Mouse (Mus musculus) stomach, postnatal 0 days (tissue): ENCODE measurements around the gene Tcf7. TPM values are rescaled to one million over a fixed set of nuclear protein-coding genes. Genes with fewer than 3 reads are reported as not detected.

ENCODE experiments used
- ATAC-seq: fragments of 200-750 bp; cut with Nextera tagmentation; 2 replicates; pipeline ENCODE4 v1.8.0; 2017; ENCODE audit not compliant: low FRiP score, low TSS enrichment
- DNase-seq: peaks from one replicate; pipeline ENCODE4 v3.0.0-alpha.2; 2016; ENCODE audit warnings: low spot score
- H3K27ac ChIP-seq: fragments of 300-500 bp; sonication (generic); replicated peaks from 2 replicates; pipeline ENCODE4 v1.5.1; 2014; ENCODE audit warnings: mild to moderate bottlenecking, control low read depth
- H3K27me3 ChIP-seq: fragments of 300-500 bp; sonication (generic); 2 replicates; pipeline ENCODE4 v1.6.1; 2014; ENCODE audit warnings: low read length; ENCODE audit not compliant: control insufficient read depth, insufficient read depth
- H3K36me3 ChIP-seq: fragments of 300-500 bp; sonication (generic); 2 replicates; pipeline ENCODE4 v1.6.1; 2014; ENCODE audit warnings: low read length, mixed read lengths; ENCODE audit not compliant: control insufficient read depth, insufficient read depth
- H3K4me1 ChIP-seq: fragments of 300-500 bp; sonication (generic); replicated peaks from 2 replicates; pipeline ENCODE4 v1.6.1; 2014; ENCODE audit warnings: antibody characterized with exemption; ENCODE audit not compliant: control insufficient read depth, insufficient read depth
- H3K4me2 ChIP-seq: fragments of 300-500 bp; sonication (generic); replicated peaks from 2 replicates; pipeline ENCODE4 v1.6.1; 2014; ENCODE audit warnings: low read depth, mild to moderate bottlenecking, control low read depth, moderate library complexity
- H3K4me3 ChIP-seq: fragments of 300-500 bp; sonication (generic); 2 replicates; pipeline ENCODE4 v1.5.1; 2014; ENCODE audit warnings: low read depth, low read length, control low read depth
- H3K9ac ChIP-seq: fragments of 300-500 bp; sonication (generic); 2 replicates; pipeline ENCODE4 v1.6.1; 2014; ENCODE audit warnings: mild to moderate bottlenecking, low read length, control low read depth, mixed read lengths
- H3K9me3 ChIP-seq: fragments of 300-500 bp; sonication (generic); 2 replicates; pipeline ENCODE4 v1.6.1; 2016; ENCODE audit warnings: low read length; ENCODE audit not compliant: control insufficient read depth
- CTCF ChIP-seq: IDR thresholded peaks from 2 replicates; pipeline ENCODE4 v1.5.1; 2016; ENCODE audit warnings: antibody characterized with exemption, low read depth, mild to moderate bottlenecking, moderate library complexity
- EP300 ChIP-seq: optimal IDR thresholded peaks from 2 replicates; pipeline ENCODE3; 2016; ENCODE audit warnings: antibody characterized with exemption
- WGBS: fragments of 180-500 bp; shearing (Covaris S2); extraction: QIAGEN DNeasy Blood & Tissue Kit; methylation state at CpG from one replicate; pipeline ENCODE4 v1.1.7; 2014; 5-methylcytosine and 5-hydroxymethylcytosine counted together
- polyA plus RNA-seq: library from polyadenylated mRNA; unstranded; fragments of >200 nt; fragmentation: Nextera tagmentation; extraction: Ambion mirVana; gene quantifications from 2 replicates; pipeline ENCODE4 v1.2.1, GENCODE M21; 2015

Tcf7 gene
- polyA plus RNA-seq, 1 experiment from 2014 or later = 3.6 TPM

DNA sequence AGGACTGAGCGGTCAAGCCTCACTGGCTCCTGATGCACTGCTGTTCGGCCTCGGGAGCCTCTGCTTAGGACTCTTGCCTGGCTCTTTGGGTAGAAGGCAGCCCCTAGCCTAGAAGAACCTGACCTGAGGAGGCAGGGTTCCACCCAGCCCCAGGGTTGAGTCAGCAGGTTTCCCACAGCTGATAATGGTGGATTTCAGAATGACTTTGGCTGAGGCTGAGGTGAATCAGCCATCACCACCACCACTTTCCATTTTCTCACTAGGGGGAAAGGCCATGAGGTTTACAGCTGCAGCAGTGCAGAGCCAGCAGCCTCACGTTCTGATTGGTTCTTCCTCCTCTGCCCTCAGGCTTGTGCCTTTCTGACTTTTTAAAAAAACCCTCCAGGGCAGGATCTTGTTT, 21.9 kb downstream of the Tcf7 start:
- TF ChIP-seq EP300 = no peak
- no peak for TF ChIP-seq CTCF
- H3K27ac ChIP-seq = no peak overlapping the region
- 81% methylated on average over 4 of the region's 4 CpGs for WGBS
- 0 out of 2 replicates have a peak, but pooled peaks cover 2% of the 10 kb centered on the region for H3K36me3 ChIP-seq
- H3K4me2 ChIP-seq = no peak overlapping the region
- H3K9ac ChIP-seq = no peak overlapping the region
- no peaks in the 10 kb centered on the region for H3K9me3 ChIP-seq
- H3K4me3 ChIP-seq = no peak overlapping the region
- DNase-seq (no peak), ATAC-seq (no peak)
- H3K27me3 ChIP-seq = no peaks in the 10 kb centered on the region
- no peaks in the 10 kb centered on the region for H3K4me1 ChIP-seq

DNA sequence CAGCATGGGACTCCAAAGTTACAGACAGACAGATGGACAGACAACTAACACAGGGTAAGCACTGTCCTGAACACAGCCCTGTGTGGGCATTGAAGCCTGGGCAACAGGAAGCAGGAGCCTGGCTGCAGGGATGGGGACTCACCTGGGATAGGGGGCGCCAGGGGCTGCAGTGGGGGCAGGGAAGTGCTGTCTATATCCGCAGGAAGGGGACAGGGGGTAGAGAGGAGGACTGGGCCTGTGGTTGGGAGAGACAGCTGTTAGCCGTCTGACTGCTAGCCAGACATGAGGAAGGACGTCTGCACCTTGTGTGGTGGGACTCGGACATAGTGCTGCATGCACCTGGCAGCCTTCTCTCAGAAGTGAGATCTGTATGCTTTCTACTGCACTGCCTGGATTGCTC, 24.1 kb downstream of the Tcf7 start:
- H3K27me3 ChIP-seq = no peaks in the 10 kb centered on the region
- no peak for TF ChIP-seq EP300
- TF ChIP-seq CTCF = no peak
- H3K4me3 ChIP-seq = no peak overlapping the region
- no peaks in the 10 kb centered on the region for H3K4me1 ChIP-seq
- H3K9me3 ChIP-seq = no peaks in the 10 kb centered on the region
- H3K4me2 ChIP-seq = no peak overlapping the region
- WGBS = 59% methylated on average over 5 of the region's 5 CpGs
- H3K9ac ChIP-seq = no peak overlapping the region
- DNase-seq = no peak
- 0 out of 2 replicates have a peak, but pooled peaks cover 2% of the 10 kb centered on the region for H3K36me3 ChIP-seq
- ATAC-seq = no peak
- no peak overlapping the region for H3K27ac ChIP-seq

DNA sequence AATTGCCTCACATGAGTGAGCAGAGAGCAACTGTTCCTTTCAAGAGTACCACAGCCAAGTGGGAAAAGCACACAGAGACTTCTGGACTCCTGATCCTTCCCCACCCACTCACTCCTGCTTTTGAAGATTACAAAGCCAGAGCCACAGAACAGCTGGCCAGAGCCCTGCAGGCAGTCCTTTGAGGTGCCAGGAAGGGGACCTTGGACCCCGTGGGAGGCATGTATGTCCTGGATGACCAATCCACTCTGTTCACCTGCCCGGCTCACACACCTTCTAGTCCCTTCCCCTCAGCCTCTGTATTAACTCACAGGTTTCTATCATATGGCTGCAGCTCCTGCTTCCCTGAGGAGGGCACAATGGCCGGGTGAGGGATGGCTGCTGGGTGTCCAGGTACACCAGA, 25.4 kb downstream of the Tcf7 start:
- Histone ChIP-seq H3K4me1 (no peaks in the 10 kb centered on the region), H3K4me3 (no peak overlapping the region), H3K27ac (no peak overlapping the region), H3K9me3 (no peaks in the 10 kb centered on the region), H3K36me3 (0 out of 2 replicates have a peak, but pooled peaks cover 2% of the 10 kb centered on the region), H3K27me3 (no peaks in the 10 kb centered on the region), H3K4me2 (no peak overlapping the region), H3K9ac (no peak overlapping the region)
- ATAC-seq = no peak
- WGBS = 82% methylated on average over 3 of the region's 3 CpGs
- no peak for DNase-seq
- TF ChIP-seq CTCF (no peak), EP300 (no peak)

DNA sequence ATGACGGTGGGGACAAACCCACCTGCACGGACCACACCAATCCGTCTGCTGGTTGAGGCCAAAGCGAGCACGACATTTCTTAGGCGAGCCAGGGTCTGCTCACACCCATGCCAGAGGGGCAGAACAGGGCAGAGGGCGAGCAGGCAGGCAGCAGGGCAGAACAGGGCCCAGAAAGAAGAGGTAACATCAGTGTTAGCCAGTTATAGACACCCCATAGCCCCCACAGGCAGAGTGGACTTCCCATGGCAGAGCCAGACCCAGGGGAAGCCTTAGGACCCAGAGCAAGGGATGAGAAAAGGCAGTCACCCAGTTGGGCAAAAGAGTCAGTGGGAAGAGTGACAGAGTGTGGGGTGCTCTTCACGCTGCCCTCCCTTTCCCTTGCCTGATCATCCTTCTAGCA, 27.7 kb downstream of the Tcf7 start:
- Histone ChIP-seq H3K4me1 (no peaks in the 10 kb centered on the region), H3K36me3 (no peaks in the 10 kb centered on the region; the same call in 1 of the 2 replicates), H3K9me3 (no peaks in the 10 kb centered on the region), H3K4me3 (no peak overlapping the region), H3K27me3 (no peaks in the 10 kb centered on the region), H3K27ac (no peak overlapping the region), H3K9ac (no peak overlapping the region), H3K4me2 (no peak overlapping the region)
- TF ChIP-seq EP300 = no peak
- WGBS = 93% methylated on average over 8 of the region's 8 CpGs
- ATAC-seq (no peak), DNase-seq (no peak)

DNA sequence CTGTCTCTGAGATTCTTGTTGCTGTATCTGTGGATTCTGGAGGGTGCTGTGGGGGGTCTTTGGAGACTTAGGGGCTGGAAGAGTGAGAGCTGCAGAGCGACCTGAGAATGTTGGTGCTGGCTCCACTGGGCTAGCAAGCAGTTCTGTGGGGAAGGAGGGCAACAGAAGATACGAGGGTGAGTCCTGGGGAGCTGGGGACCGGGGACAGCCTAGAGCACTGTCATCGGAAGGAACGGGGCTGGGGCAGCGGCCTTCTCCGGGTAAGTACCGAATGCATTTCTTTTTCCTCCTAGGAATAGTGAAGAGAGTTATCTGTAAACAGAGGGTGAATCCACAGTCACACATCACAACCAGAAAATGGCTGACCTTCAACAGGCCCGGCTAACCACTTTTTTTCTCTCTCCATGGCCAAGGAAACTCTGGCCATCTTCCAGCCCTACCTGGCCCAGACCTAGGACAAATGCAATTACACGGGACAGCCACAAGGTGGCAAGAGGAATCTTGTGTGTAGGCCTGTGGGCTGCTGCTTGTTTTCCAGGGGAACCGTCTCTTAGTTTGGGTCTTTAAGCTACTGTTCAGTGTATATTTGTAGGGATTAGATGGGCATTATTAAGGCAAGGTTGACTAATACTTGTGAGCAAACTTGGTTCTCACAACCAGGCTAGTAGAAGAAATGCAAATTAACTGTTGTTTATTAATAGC, 29.0 kb downstream of the Tcf7 start:
- no peaks in the 10 kb centered on the region for H3K4me1 ChIP-seq
- 62% methylated on average over 11 of the region's 11 CpGs for WGBS
- TF ChIP-seq CTCF = peak; percentile 93
- no peak for TF ChIP-seq EP300
- H3K27me3 ChIP-seq = no peaks in the 10 kb centered on the region
- H3K27ac ChIP-seq = no peak overlapping the region
- DNase-seq = peak; percentile 75
- H3K4me3 ChIP-seq = no peak overlapping the region
- no peaks in the 10 kb centered on the region for H3K9me3 ChIP-seq
- H3K4me2 ChIP-seq = no peak overlapping the region
- no peaks in the 10 kb centered on the region; the same call in 1 of the 2 replicates for H3K36me3 ChIP-seq
- H3K9ac ChIP-seq = no peak overlapping the region
- ATAC-seq = peak; percentile 73

DNA sequence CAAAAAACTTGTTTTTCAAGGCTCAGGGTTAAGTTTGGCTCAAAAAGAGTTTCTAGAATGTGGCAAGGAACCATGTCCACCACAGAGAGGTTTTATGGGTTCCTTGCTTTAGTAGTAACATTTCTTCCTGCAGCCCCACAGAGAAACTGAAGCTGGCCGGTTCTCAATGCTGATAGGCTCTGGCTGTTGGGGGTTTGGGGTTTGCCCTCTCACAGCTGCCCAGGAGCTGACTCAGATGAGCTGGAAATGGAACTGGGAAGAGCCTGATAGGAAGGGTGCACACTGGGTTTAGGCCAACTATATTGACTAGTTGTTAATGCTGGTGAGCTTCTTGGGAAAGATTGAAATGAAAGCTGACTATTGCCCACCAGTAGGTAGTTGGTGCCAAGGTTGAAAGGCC, 30.1 kb downstream of the Tcf7 start:
- Histone ChIP-seq H3K4me2 (no peak overlapping the region), H3K4me3 (no peak overlapping the region), H3K9ac (no peak overlapping the region), H3K4me1 (no peaks in the 10 kb centered on the region), H3K9me3 (no peaks in the 10 kb centered on the region), H3K27me3 (no peaks in the 10 kb centered on the region), H3K27ac (peak overlapping the region; percentile 61), H3K36me3 (no peaks in the 10 kb centered on the region; the same call in 1 of the 2 replicates)
- ATAC-seq (no peak), DNase-seq (no peak)
- TF ChIP-seq EP300 (no peak), CTCF (no peak)
- 45% methylated on average over 1 of the region's 1 CpGs for WGBS
